Mouse (Mus musculus): ENCODE measurements at regions not wholly inside any gene's neighbourhood (a gene's known extent, or its start where the extent isn't known, plus 50 kb on each side); places are given as distances from the start of the nearest gene placed in this dataset.

DNA sequence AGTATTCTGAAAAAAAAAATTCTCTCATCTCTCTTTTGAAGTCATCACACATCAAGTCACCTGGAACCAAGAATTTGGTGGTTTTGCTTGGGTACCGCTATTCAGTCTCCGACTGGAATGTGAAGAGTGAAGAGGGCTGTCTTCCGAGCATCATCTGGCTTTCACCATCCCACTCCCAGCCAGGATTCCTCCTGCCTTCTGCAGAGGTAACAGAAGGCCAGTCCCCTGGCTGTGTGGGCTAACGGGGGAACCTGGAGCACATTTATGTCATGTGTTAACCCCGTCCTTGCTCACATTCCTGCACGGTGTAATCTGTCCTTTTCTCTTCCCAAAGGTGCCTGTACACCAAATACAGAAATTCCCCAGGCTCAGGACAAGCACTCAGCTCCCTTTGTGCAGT is 61.6 kb upstream of the Sh3gl3 start:
- Histone ChIP-seq H3K4me1 (ENCODE audit: control insufficient read depth, insufficient read depth, low read length) (no peaks in the 10 kb centered on the region), H3K27ac (ENCODE audit: low read depth, low read length) (no peak overlapping the region), H3K4me2 (ENCODE audit: low read depth) (no peak overlapping the region), H3K9me3 (ENCODE audit: control insufficient read depth, low read length) (no peaks in the 10 kb centered on the region), H3K36me3 (ENCODE audit: control insufficient read depth, insufficient read depth, low read length) (no peaks in the 10 kb centered on the region), H3K4me3 (ENCODE audit: low read depth, low read length) (no peak overlapping the region), H3K27me3 (ENCODE audit: control insufficient read depth, insufficient read depth, low read length) (no peaks in the 10 kb centered on the region), H3K9ac (ENCODE audit: low read length) (no peak overlapping the region)
- DNase-seq (ENCODE audit: low spot score) (no peak), ATAC-seq (ENCODE audit: insufficient read depth, low FRiP score, low TSS enrichment) (no peak)
- 65% methylated on average over 6 of the region's 6 CpGs for WGBS

DNA sequence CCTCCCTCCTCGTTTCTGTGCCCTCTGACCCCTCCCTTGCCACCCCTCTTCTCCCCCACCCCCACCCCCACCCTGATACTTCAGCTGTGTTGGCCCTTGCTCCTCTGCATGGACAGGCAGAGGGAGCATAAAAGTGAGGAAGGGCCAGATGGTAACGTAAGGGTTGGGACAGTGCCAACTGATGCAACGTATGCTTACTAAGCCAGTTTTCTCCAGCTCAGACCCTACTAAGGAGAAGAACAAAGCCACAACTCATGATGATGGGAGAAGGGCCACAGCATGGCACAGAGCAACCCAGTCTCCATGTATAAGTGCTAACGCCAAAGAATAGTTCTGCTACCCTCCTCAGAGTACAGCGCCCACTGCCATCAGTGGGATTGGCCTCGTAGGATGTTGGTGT is 58.0 kb upstream of the Sh3gl3 start:
- Histone ChIP-seq H3K27me3 (ENCODE audit: control insufficient read depth, insufficient read depth, low read length) (no peaks in the 10 kb centered on the region), H3K9ac (ENCODE audit: low read length) (no peak overlapping the region), H3K4me1 (ENCODE audit: control insufficient read depth, insufficient read depth, low read length) (no peaks in the 10 kb centered on the region), H3K4me3 (ENCODE audit: low read depth, low read length) (no peak overlapping the region), H3K36me3 (ENCODE audit: control insufficient read depth, insufficient read depth, low read length) (no peaks in the 10 kb centered on the region), H3K4me2 (ENCODE audit: low read depth) (no peak overlapping the region), H3K9me3 (ENCODE audit: control insufficient read depth, low read length) (no peaks in the 10 kb centered on the region), H3K27ac (ENCODE audit: low read depth, low read length) (no peak overlapping the region)
- ATAC-seq (ENCODE audit: insufficient read depth, low FRiP score, low TSS enrichment) (no peak), DNase-seq (ENCODE audit: low spot score) (no peak)
- WGBS = 88% methylated on average over 6 of the region's 6 CpGs

DNA sequence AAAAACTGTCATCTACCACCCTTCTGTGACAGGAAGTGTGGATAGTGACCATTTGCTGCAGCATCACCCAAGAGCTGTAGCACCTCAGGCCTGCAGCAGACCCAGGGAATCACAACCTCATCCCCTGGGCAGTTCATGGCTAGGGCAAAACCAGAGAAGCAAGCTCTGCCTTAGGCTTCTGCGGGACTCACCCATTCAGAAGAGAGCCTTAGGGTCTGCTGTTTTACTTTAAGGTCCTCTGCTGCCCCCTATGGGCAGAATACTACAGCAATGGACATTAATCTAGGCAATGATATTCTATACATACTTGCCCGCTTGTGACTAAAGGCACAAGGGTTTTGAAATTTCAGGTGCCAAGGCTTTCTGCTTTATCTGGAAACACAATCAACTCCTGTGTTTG is 54.4 kb upstream of the Sh3gl3 start:
- Histone ChIP-seq H3K27me3 (ENCODE audit: control insufficient read depth, insufficient read depth, low read length) (no peaks in the 10 kb centered on the region), H3K36me3 (ENCODE audit: control insufficient read depth, insufficient read depth, low read length) (no peaks in the 10 kb centered on the region), H3K4me2 (ENCODE audit: low read depth) (no peak overlapping the region), H3K9ac (ENCODE audit: low read length) (no peak overlapping the region), H3K9me3 (ENCODE audit: control insufficient read depth, low read length) (no peaks in the 10 kb centered on the region), H3K4me3 (ENCODE audit: low read depth, low read length) (no peak overlapping the region), H3K27ac (ENCODE audit: low read depth, low read length) (no peak overlapping the region), H3K4me1 (ENCODE audit: control insufficient read depth, insufficient read depth, low read length) (no peaks in the 10 kb centered on the region)
- WGBS = 11% methylated on average over 2 of the region's 2 CpGs
- DNase-seq (ENCODE audit: low spot score) (peak; percentile 84), ATAC-seq (ENCODE audit: insufficient read depth, low FRiP score, low TSS enrichment) (peak; percentile 58; the same call in 1 of the 2 replicates)

DNA sequence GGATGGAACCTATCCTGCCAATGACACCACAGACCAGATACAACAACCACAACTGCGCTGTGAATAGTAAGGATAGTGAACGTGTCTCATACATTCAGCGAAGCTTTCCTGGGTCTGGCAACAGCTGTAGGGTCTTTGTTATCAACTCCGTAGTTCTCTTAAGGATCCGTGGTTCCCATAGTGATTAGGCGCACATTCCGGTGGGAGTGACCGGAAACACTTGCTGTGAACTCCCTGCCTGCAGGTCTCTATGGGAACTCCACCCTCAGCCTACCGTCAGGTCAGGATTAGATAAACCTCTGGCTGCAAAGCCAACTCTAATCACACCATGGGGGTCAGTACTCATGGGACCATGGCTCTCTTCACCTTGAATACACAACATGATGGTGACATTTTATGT is 53.8 kb upstream of the Sh3gl3 start:
- H3K9me3 ChIP-seq (ENCODE audit: control insufficient read depth, low read length) = no peaks in the 10 kb centered on the region
- DNase-seq (ENCODE audit: low spot score) (no peak), ATAC-seq (ENCODE audit: insufficient read depth, low FRiP score, low TSS enrichment) (no peak)
- no peak overlapping the region for H3K4me2 ChIP-seq (ENCODE audit: low read depth)
- H3K4me3 ChIP-seq (ENCODE audit: low read depth, low read length) = no peak overlapping the region
- no peaks in the 10 kb centered on the region for H3K4me1 ChIP-seq (ENCODE audit: control insufficient read depth, insufficient read depth, low read length)
- WGBS = 51% methylated on average over 9 of the region's 9 CpGs
- no peaks in the 10 kb centered on the region for H3K27me3 ChIP-seq (ENCODE audit: control insufficient read depth, insufficient read depth, low read length)
- no peak overlapping the region for H3K27ac ChIP-seq (ENCODE audit: low read depth, low read length)
- no peaks in the 10 kb centered on the region for H3K36me3 ChIP-seq (ENCODE audit: control insufficient read depth, insufficient read depth, low read length)
- no peak overlapping the region for H3K9ac ChIP-seq (ENCODE audit: low read length)

DNA sequence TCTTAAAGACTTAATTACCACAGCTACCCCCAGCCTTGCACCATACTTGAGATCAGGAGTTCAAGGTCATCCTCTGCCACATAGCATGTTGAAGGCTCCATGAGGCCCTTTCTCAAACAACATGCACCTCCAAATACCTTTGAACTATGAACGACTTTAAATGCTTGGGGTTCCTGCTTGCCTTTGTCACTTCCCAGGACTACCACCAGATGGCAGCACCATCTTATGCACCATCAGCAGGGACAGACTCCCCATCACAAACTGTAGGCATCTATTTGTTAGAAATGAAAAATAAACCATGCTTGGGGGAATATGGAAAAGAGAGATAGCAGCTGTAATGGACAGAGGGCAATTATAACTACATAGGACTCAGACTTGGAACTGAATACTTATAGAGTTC is 51.9 kb upstream of the Sh3gl3 start:
- no peak overlapping the region for H3K9ac ChIP-seq (ENCODE audit: low read length)
- no peaks in the 10 kb centered on the region for H3K27me3 ChIP-seq (ENCODE audit: control insufficient read depth, insufficient read depth, low read length)
- DNase-seq (ENCODE audit: low spot score) = peak; percentile 62
- H3K4me3 ChIP-seq (ENCODE audit: low read depth, low read length) = no peak overlapping the region
- H3K27ac ChIP-seq (ENCODE audit: low read depth, low read length) = no peak overlapping the region
- H3K4me1 ChIP-seq (ENCODE audit: control insufficient read depth, insufficient read depth, low read length) = no peaks in the 10 kb centered on the region
- H3K36me3 ChIP-seq (ENCODE audit: control insufficient read depth, insufficient read depth, low read length) = no peaks in the 10 kb centered on the region
- WGBS = 7% methylated on average over 1 of the region's 1 CpGs
- no peak for ATAC-seq (ENCODE audit: insufficient read depth, low FRiP score, low TSS enrichment)
- no peaks in the 10 kb centered on the region for H3K9me3 ChIP-seq (ENCODE audit: control insufficient read depth, low read length)
- H3K4me2 ChIP-seq (ENCODE audit: low read depth) = no peak overlapping the region

All from neural tube, embryonic 11.5 days (tissue).